Mouse (Mus musculus) layer of hippocampus, adult 9-11 months (tissue): ENCODE measurements around the gene Ubxn11.
"Not testable (repeated sequence)": the region's sequence is repeated elsewhere in the genome, so short reads cannot be mapped to it uniquely, and the experiment has no call there.

ENCODE experiments used
- DNase-seq: peaks from one replicate; pipeline ENCODE4 v3.0.0; 2022

The Ubxn11 gene

GRCm38 (mm10) chr4:134154354-134154753 is 52.0 kb downstream of the Ubxn11 start:
- no peak for DNase-seq

- DNase-seq: no peak
Measured at GRCm38 (mm10) chr4:134155531-134155930, 53.2 kb downstream of the Ubxn11 start.

- no peak for DNase-seq
Measured at GRCm38 (mm10) chr4:134155961-134156465, 53.6 kb downstream of the Ubxn11 start.

GRCm38 (mm10) chr4:134156744-134157143 is 54.4 kb downstream of the Ubxn11 start:
- peak; percentile 25 for DNase-seq

GRCm38 (mm10) chr4:134157558-134157957 is 55.2 kb downstream of the Ubxn11 start:
- DNase-seq: no peak

GRCm38 (mm10) chr4:134158774-134159173 is 56.4 kb downstream of the Ubxn11 start:
- DNase-seq: no peak

- not testable (repeated sequence) for DNase-seq
Measured at GRCm38 (mm10) chr4:134160071-134160470, 57.7 kb downstream of the Ubxn11 start.

- DNase-seq: no peak
Measured at GRCm38 (mm10) chr4:134164591-134164990, 62.2 kb downstream of the Ubxn11 start.

- DNase-seq: no peak
Measured at GRCm38 (mm10) chr4:134165024-134165423, 62.7 kb downstream of the Ubxn11 start.

GRCm38 (mm10) chr4:134165548-134166465 is 63.4 kb downstream of the Ubxn11 start:
- DNase-seq: no peak

- DNase-seq: no peak
Measured at GRCm38 (mm10) chr4:134166906-134167305, 64.5 kb downstream of the Ubxn11 start.

- DNase-seq: no peak
Measured at GRCm38 (mm10) chr4:134172391-134172790, 70.0 kb downstream of the Ubxn11 start.
